Mouse (Mus musculus) kidney, postnatal 0 days (tissue): Measurements from ENCODE around the gene Erlin1. TPM values are rescaled to one million over a fixed set of nuclear protein-coding genes. Genes with fewer than 3 reads are reported as not detected.

Source experiments
- ATAC-seq: fragments of 200-750 bp; cut with Nextera tagmentation; replicated peaks from 2 replicates; pipeline ENCODE4 v1.8.0; 2017; ENCODE audit warnings: low read depth, moderate number of reproducible peaks, moderate TSS enrichment, moderate library complexity; ENCODE audit not compliant: low FRiP score
- DNase-seq: peaks from one replicate; pipeline ENCODE4 v3.0.0-alpha.2; 2016; ENCODE audit warnings: low spot score
- H3K27ac ChIP-seq: fragments of 300-500 bp; sonication (generic); 2 replicates; pipeline ENCODE4 v1.5.1; 2014; ENCODE audit warnings: mild to moderate bottlenecking
- H3K27me3 ChIP-seq: fragments of 300-500 bp; sonication (generic); 2 replicates; pipeline ENCODE4 v1.6.1; 2014; ENCODE audit warnings: low read length, mixed read lengths; ENCODE audit not compliant: insufficient read depth
- H3K36me3 ChIP-seq: fragments of 300-500 bp; sonication (generic); 2 replicates; pipeline ENCODE4 v1.6.1; 2014; ENCODE audit warnings: low read length, mixed read lengths; ENCODE audit not compliant: insufficient read depth
- H3K4me1 ChIP-seq: fragments of 300-500 bp; sonication (generic); replicated peaks from 2 replicates; pipeline ENCODE4 v1.6.1; 2014; ENCODE audit warnings: antibody characterized with exemption, low read length, mixed read lengths; ENCODE audit not compliant: insufficient read depth
- H3K4me2 ChIP-seq: fragments of 300-500 bp; sonication (generic); 2 replicates; pipeline ENCODE4 v1.6.1; 2014; ENCODE audit warnings: mild to moderate bottlenecking, low read length, moderate library complexity, mixed read lengths
- H3K4me3 ChIP-seq: fragments of 300-500 bp; sonication (generic); replicated peaks from 2 replicates; pipeline ENCODE4 v1.5.1; 2014; ENCODE audit warnings: low read depth, low read length
- H3K9ac ChIP-seq: fragments of 300-500 bp; sonication (generic); 2 replicates; pipeline ENCODE4 v1.6.1; 2014; ENCODE audit warnings: low read depth, low read length
- H3K9me3 ChIP-seq: fragments of 300-500 bp; sonication (generic); replicated peaks from 2 replicates; pipeline ENCODE4 v1.6.1; 2016; ENCODE audit warnings: low read length, inconsistent platforms, mixed read lengths
- CTCF ChIP-seq: IDR thresholded peaks from 2 replicates; pipeline ENCODE4 v1.5.1; 2016; ENCODE audit warnings: antibody characterized with exemption, low read depth, mild to moderate bottlenecking, moderate library complexity
- WGBS: fragments of 180-500 bp; shearing (Covaris S2); extraction: QIAGEN DNeasy Blood & Tissue Kit; methylation state at CpG from one replicate; pipeline ENCODE4 v1.1.7; 2014; 5-methylcytosine and 5-hydroxymethylcytosine counted together
- polyA plus RNA-seq: library from polyadenylated mRNA; unstranded; fragments of >200 nt; fragmentation: Nextera tagmentation; extraction: Ambion mirVana; gene quantifications from 2 replicates; pipeline ENCODE4 v1.2.1, GENCODE M21; 2015

Erlin1 gene
- 44.4 and 47.5 TPM in 2 replicates for polyA plus RNA-seq

DNA sequence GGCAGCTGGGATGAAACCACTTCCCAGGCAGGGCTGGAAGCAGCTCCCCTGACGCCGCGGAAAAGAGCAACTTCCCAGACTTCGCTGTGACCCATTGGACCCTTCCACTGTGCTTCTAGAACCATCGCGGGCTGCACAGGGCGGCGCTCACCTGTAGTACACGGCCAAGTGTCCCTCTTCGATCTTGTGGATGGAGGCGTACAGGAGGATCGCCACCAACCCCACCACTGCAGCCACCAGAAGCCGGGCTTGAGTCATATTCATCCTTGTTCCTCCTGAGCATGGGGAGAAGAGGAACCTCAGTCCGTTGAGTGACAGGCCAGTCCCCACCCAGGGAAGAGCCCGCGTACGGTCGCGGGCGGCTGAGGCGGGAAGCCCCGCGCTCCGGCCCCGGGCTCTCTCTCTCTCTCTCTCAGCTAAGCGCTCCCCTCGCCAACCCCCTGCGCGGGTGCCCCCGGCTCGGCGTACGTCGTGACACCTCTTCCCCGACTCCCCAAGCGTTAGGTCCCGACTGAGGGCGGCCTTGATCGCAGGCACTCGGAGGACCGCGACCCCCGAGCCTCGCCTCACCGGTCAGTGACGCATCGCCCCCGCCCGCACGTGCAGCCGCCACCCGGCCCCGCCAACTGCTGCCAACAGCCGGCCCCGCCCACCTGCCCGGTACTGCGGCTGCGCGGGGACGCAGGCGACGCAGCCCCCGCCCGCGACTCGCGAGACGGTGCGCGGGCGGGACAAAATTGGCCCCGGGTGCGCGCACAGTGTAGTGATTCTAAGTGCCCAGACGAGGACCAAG lies at the start of gene Erlin1:
Gene Erlin1 (minus strand): TSS at position 665 of the 793 bp plus-strand sequence.
- H3K27me3 ChIP-seq, result no peaks in the 10 kb centered on the region
- H3K9me3 ChIP-seq, result no peaks in the 10 kb centered on the region
- ATAC-seq (peak; percentile 84), DNase-seq (peak; percentile 93)
- H3K9ac ChIP-seq, result peak within 1 kb of the TSS; percentile 70
- WGBS, result under 1% methylated on average over 75 of the region's 75 CpGs
- TF ChIP-seq CTCF, result no peak
- H3K4me3 ChIP-seq, result peak within 1 kb of the TSS; percentile 80
- no peaks in the 10 kb centered on the region; the same call in 1 of the 2 replicates for H3K4me1 ChIP-seq
- H3K27ac ChIP-seq, result peak within 1 kb of the TSS; percentile 38; the same call in 1 of the 2 replicates
- peak within 1 kb of the TSS; percentile 90 for H3K4me2 ChIP-seq
- no peaks in the 10 kb centered on the region for H3K36me3 ChIP-seq

DNA sequence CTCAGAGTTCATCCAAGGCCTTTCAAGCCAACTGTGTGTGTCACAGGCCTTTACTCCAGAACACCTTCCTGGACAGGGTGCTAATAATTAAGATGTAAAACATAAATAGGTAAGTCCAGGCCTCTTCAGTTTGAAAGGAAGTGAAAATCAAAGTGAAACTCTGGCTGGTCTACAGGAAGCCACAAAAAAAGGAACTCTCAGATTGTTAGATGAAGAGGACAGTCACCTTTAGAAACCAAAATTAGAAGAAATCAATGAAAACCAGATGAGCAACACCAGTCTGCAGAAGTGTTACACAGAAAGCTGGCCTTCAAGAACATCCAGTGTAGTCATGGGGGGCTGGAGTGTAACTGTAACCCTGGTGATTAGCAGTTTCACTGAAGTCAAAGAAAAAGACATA lies 48.2 kb upstream of the Erlin1 start:
- Histone ChIP-seq H3K4me3 (no peak overlapping the region), H3K27ac (no peak overlapping the region), H3K9me3 (no peaks in the 10 kb centered on the region), H3K36me3 (peaks cover 52% of the 10 kb centered on the region), H3K4me2 (no peak overlapping the region), H3K9ac (no peak overlapping the region), H3K4me1 (no peaks in the 10 kb centered on the region), H3K27me3 (no peaks in the 10 kb centered on the region)
- TF ChIP-seq CTCF, result no peak
- ATAC-seq, result no peak
- no peak for DNase-seq

DNA sequence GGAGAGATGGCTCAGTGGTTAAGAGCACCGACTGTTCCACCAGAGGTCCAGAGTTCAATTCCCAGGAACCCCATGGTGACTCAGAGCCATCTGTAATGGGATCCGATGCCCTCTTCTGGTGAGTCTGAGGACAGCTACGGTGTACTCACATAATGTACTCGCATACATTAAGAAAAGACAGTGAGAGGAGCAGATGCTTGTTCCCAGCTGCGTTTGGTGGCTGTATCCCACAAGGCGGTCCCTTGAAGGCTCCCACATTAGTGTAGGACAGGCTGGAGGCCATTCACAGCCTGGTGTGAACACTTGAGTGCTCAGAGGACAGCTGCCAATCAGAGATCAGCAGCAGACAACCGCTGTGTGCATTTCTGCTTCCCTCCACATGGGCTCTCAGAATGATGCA lies 42.1 kb upstream of the Erlin1 start:
- Histone ChIP-seq H3K36me3 (peaks cover 32% of the 10 kb centered on the region), H3K9me3 (no peaks in the 10 kb centered on the region), H3K4me2 (no peak overlapping the region), H3K9ac (no peak overlapping the region), H3K27me3 (no peaks in the 10 kb centered on the region), H3K27ac (no peak overlapping the region), H3K4me1 (peaks cover 5% of the 10 kb centered on the region; the same call in 1 of the 2 replicates), H3K4me3 (no peak overlapping the region)
- peak; percentile 60 for TF ChIP-seq CTCF
- 61% methylated on average over 7 of the region's 7 CpGs for WGBS
- peak; percentile 16 for DNase-seq
- no peak for ATAC-seq

DNA sequence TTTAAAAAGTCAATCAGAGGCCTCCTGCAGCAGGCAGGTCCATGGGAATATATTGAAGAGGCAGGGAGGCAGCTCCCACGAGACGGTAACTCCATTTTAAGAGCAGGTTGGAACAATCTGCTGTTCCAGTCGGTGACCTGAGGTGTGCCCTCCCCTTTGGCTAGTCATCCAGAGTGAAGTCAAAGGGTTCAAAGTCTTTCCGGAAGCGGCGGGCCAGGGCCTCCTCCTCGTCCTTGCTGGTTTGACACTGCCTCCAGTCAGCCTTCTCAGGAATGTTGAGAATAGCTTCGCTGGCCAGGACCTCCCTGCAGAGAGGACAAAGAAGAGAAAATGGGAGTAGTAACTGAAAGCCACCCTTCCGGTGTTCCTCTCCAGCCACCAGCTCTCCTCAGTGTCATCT lies 40.8 kb upstream of the Erlin1 start:
- H3K27me3 ChIP-seq, result no peaks in the 10 kb centered on the region
- no peak overlapping the region for H3K4me3 ChIP-seq
- H3K4me2 ChIP-seq, result no peak overlapping the region
- H3K9ac ChIP-seq, result no peak overlapping the region
- DNase-seq, result peak; percentile 53
- 59% methylated on average over 9 of the region's 9 CpGs for WGBS
- H3K36me3 ChIP-seq, result peaks cover 28% of the 10 kb centered on the region
- H3K27ac ChIP-seq, result peak overlapping the region; percentile 77
- no peaks in the 10 kb centered on the region for H3K9me3 ChIP-seq
- ATAC-seq, result peak; percentile 40; the same call in 1 of the 2 replicates
- peaks cover 8% of the 10 kb centered on the region for H3K4me1 ChIP-seq
- no peak for TF ChIP-seq CTCF

DNA sequence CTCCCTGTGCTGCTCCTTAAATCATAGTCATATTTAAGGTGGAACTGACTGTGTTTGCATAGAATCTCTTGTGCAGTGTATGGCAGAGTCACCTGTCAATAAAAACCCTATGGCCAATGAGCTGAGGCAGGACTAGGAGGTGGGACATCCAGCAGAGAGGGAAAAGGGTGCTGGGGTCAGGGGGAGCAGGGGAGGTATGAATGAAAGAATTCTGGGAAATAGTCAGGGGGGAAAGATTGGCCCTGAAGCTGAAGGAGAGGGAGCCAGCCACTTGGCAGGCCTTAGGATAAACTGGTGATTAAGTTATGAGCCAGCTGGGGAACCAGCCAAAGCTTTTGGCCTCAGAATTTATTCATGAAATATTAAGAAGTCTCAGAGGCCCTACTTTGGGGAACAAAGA lies 39.4 kb upstream of the Erlin1 start:
- Histone ChIP-seq H3K9me3 (no peaks in the 10 kb centered on the region), H3K4me2 (no peak overlapping the region), H3K27ac (no peak overlapping the region), H3K36me3 (peaks cover 22% of the 10 kb centered on the region), H3K4me3 (no peak overlapping the region), H3K4me1 (peaks cover 8% of the 10 kb centered on the region), H3K27me3 (no peaks in the 10 kb centered on the region), H3K9ac (no peak overlapping the region)
- ATAC-seq, result no peak
- no peak for TF ChIP-seq CTCF
- no peak for DNase-seq

DNA sequence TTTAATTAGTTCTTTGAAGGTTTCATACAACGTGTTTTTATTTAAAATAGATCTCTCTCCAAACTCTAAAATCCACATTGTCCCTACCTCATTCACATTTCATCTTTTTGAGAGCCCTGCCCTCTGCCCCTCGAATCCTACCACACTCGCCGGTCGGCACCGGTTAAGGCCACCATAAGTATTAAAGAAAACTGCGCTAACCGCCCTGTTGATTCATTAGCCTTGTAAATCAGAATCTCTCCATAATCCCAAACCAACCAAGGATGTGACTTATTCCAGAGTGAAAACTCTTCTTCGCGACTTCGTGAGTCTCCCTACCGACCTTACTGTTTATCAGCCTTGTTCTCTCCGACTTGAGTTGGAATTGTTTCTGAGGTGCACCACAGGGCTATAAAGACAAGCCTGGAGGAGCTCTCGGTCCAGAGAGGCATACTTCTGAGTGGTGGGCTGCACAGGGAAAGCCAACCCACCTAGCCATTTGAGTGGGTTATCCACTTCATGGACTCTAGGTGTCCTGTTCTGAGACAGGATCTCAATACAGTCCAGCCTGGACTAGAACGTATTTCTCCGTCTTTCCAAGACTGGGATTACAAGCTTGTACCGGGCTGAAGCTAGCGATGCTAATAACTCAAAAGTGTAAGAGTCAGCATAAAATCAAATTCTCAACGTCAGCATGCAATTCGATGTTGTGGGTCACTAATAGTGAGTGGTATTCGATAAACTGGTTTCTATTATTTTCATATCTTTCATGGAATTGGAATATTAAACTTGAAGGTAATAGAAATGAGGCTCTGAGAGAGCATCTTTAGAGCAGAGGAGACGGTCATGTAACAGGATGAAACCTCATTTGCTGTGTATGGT lies 38.3 kb upstream of the Erlin1 start:
- Histone ChIP-seq H3K27ac (no peak overlapping the region; the same call in 1 of the 2 replicates), H3K27me3 (no peaks in the 10 kb centered on the region), H3K4me3 (peak overlapping the region; percentile 91), H3K9me3 (no peaks in the 10 kb centered on the region), H3K9ac (peak overlapping the region; percentile 91), H3K4me2 (peak overlapping the region; percentile 83), H3K4me1 (peaks cover 8% of the 10 kb centered on the region), H3K36me3 (peaks cover 12% of the 10 kb centered on the region; the same call in 1 of the 2 replicates)
- DNase-seq (no peak), ATAC-seq (peak; percentile 43; the same call in 1 of the 2 replicates)
- WGBS, result 26% methylated on average over 22 of the region's 22 CpGs
- no peak for TF ChIP-seq CTCF
